Mouse (Mus musculus) E14TG2a.4 (cell line): Measurements from ENCODE around the gene Rorc.

Experiments used
- CTCF ChIP-seq: conservative IDR thresholded peaks from 2 replicates; pipeline ENCODE4 v1.5.1; 2014; ENCODE audit warnings: low read length
- NANOG ChIP-seq: IDR thresholded peaks from 2 replicates; pipeline ENCODE4 v1.6.1; 2014; ENCODE audit warnings: borderline replicate concordance, low read length, mixed read lengths
- POU5F1 ChIP-seq: IDR thresholded peaks from 2 replicates; pipeline ENCODE4 v1.6.1; 2014; ENCODE audit warnings: low read length, borderline replicate concordance

DNA sequence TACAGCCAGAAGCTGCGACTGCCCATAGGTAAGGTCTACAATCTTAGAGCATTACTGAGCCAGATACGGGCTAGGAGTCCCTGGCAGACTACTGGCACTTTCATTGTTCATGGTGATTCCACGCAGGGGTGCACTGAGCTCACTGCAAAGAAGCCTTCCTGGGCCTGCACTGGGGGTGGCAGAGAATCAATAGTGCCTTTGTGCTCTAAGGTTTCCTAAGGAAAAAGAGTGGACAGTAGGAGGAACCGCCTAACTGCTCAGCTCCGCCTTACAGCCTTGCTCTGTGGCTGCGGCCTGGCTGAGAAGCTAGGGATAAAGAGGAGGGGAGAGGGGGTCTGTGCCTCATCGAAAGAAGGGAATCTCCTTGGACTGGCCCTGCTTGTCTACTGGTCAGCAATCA is 10.5 kb upstream of the Rorc start, which contains the start of gene C2cd4d:
- TF ChIP-seq CTCF (no peak), POU5F1 (no peak), NANOG (no peak)
